Mouse (Mus musculus) cortical plate, adult 2 months (tissue): Measurements from ENCODE around the gene Ints7.

ENCODE experiments used
- CTCF ChIP-seq: fragments of 200-500 bp; IDR thresholded peaks from 2 replicates; pipeline ENCODE4 v1.5.1; 2011; ENCODE audit warnings: mild to moderate bottlenecking, control low read depth, low read length; ENCODE audit not compliant: insufficient read depth; ENCODE audit errors: extremely low read depth
- POLR2A ChIP-seq: fragments of 200-500 bp; IDR thresholded peaks from 2 replicates; pipeline ENCODE4 v1.6.1; 2011; ENCODE audit warnings: mild to moderate bottlenecking, low read length, control low read depth; ENCODE audit not compliant: insufficient read depth; ENCODE audit errors: extremely low read depth

DNA sequence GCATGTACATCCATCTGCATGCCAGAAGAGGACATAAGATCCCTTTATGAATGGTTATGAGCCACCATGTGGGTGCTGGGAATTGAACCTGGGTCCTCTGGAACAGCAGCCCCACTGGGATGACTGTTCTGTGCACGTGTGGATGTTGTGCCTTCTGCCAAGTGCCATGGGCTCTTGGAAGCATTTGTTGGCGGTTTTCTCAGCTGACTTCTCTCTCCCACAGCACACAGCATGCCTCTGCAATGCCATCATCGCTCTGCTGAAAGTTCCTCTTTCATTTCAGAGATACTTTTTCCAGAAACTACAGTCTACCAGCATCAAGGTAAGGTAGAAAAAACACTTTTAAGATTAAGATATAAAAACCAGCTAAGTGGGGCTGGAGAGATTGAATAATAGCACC lies 42.2 kb downstream of the Ints7 start:
- TF ChIP-seq POLR2A: no peak
- TF ChIP-seq CTCF: no peak
